ENCODE assay signal across 7 mouse cellular contexts in genomic region chr7:74423928-74424850, GRCm38 (mm10).
DNase-seq lines count a peak whose midpoint lies in the region; ATAC-seq and TF ChIP-seq lines count a peak whose summit lies in the region.

No protein-coding gene starts in this region.

- 36% methylated on average over 9 of the region's 9 CpGs for WGBS in limb, embryonic 13.5 days
- 36% methylated on average over 9 of the region's 9 CpGs for WGBS in stomach, embryonic 16.5 days

- DNase-seq in layer of hippocampus, adult 2 months (ENCODE audit: low spot score in 2 of 2) = no peak
- DNase-seq in layer of hippocampus, postnatal 25 days (ENCODE audit: extremely low spot score in 1 of 2, low spot score in 1 of 2) = no peak
- peak; percentile 30 for DNase-seq in adrenal gland, postnatal 14 days
- DNase-seq in gonadal fat pad, adult 2 months (ENCODE audit: low read depth) = peak; percentile 33
- no peak for DNase-seq in right cerebral cortex, adult 18-20 months

- H3K27ac ChIP-seq in layer of hippocampus, adult 2 months = no peak overlapping the region
- H3K27ac ChIP-seq in limb, embryonic 13.5 days = peak overlapping the region; percentile 39; the same call in 1 of the 2 replicates
- H3K27ac ChIP-seq in stomach, embryonic 16.5 days (ENCODE audit: low read length) = no peak overlapping the region

- no peak overlapping the region for H3K9ac ChIP-seq in limb, embryonic 13.5 days
- no peak overlapping the region for H3K9ac ChIP-seq in stomach, embryonic 16.5 days (ENCODE audit: low read length)

- no peaks in the 10 kb centered on the region for H3K9me3 ChIP-seq in limb, embryonic 13.5 days
- no peaks in the 10 kb centered on the region for H3K9me3 ChIP-seq in stomach, embryonic 16.5 days (replicated peaks; ENCODE audit: control insufficient read depth, low read length)

- peak overlapping the region; percentile 20; the same call in 1 of the 2 replicates for H3K4me2 ChIP-seq in limb, embryonic 13.5 days (replicated peaks)
- H3K4me2 ChIP-seq in stomach, embryonic 16.5 days (ENCODE audit: low read depth, low read length) = no peak overlapping the region

- peaks cover 23% of the 10 kb centered on the region for H3K27me3 ChIP-seq in limb, embryonic 13.5 days
- H3K27me3 ChIP-seq in stomach, embryonic 16.5 days (ENCODE audit: control insufficient read depth, insufficient read depth, low read length) = no peaks in the 10 kb centered on the region

- TF ChIP-seq CTCF in layer of hippocampus, adult 2 months (conservative IDR thresholded peaks at IDR 0.05) = peak; percentile 69

- H3K36me3 ChIP-seq in limb, embryonic 13.5 days = no peaks in the 10 kb centered on the region
- no peaks in the 10 kb centered on the region for H3K36me3 ChIP-seq in stomach, embryonic 16.5 days (ENCODE audit: control insufficient read depth, insufficient read depth, low read length)

- peaks cover 39% of the 10 kb centered on the region for H3K4me1 ChIP-seq in limb, embryonic 13.5 days
- peaks cover 7% of the 10 kb centered on the region for H3K4me1 ChIP-seq in stomach, embryonic 16.5 days (ENCODE audit: control insufficient read depth, insufficient read depth, low read length)

- ATAC-seq in limb, embryonic 13.5 days (ENCODE audit: low FRiP score, low read depth) = peak; percentile 54; the same call in 1 of the 2 replicates
- peak; percentile 58; the same call in 1 of the 2 replicates for ATAC-seq in stomach, embryonic 16.5 days (ENCODE audit: insufficient read depth, low FRiP score)

- H3K4me3 ChIP-seq in layer of hippocampus, adult 2 months = no peak overlapping the region
- no peak overlapping the region for H3K4me3 ChIP-seq in limb, embryonic 13.5 days
- H3K4me3 ChIP-seq in stomach, embryonic 16.5 days (replicated peaks; ENCODE audit: low read length) = no peak overlapping the region

Comparison
In these comparisons a context has a peak if more than half of its experiments do, and no peak if none do; other contexts are left out.
1. DNase-seq: peak in adrenal gland, postnatal 14 days (single experiment) and gonadal fat pad, adult 2 months (single experiment); none in layer of hippocampus, adult 2 months (0 of 2), layer of hippocampus, postnatal 25 days (0 of 2) and right cerebral cortex, adult 18-20 months (single experiment).